Mouse (Mus musculus): ENCODE measurements at regions not wholly inside any gene's neighbourhood (a gene's known extent, or its start where the extent isn't known, plus 50 kb on each side); places are given as distances from the start of the nearest gene placed in this dataset.
"Not testable (repeated sequence)": the region's sequence is repeated elsewhere in the genome, so short reads cannot be mapped to it uniquely, and the experiment has no call there.

- DNase-seq (ENCODE audit: low read depth), result peak; percentile 20
These were observed 54.0 kb upstream of the Pax1 start for GRCm38 (mm10) chr2:147307488-147308386.

GRCm38 (mm10) chr2:147306728-147307127 lies 55.0 kb upstream of the Pax1 start:
- no peak for DNase-seq (ENCODE audit: low read depth)

- DNase-seq (ENCODE audit: low read depth), result no peak
These were observed 56.5 kb upstream of the Pax1 start for GRCm38 (mm10) chr2:147305262-147305661.

GRCm38 (mm10) chr2:147300503-147300902 lies 61.2 kb upstream of the Pax1 start:
- no peak for DNase-seq (ENCODE audit: low read depth)

GRCm38 (mm10) chr2:147299359-147299758 lies 62.4 kb upstream of the Pax1 start:
- no peak for DNase-seq (ENCODE audit: low read depth)

- DNase-seq (ENCODE audit: low read depth), result no peak
These were observed 63.2 kb upstream of the Pax1 start for GRCm38 (mm10) chr2:147298499-147298896.

- no peak for DNase-seq (ENCODE audit: low read depth)
These were observed 63.7 kb upstream of the Pax1 start for GRCm38 (mm10) chr2:147297876-147298498.

GRCm38 (mm10) chr2:147294926-147295325 lies 66.8 kb upstream of the Pax1 start:
- DNase-seq (ENCODE audit: low read depth), result not testable (repeated sequence)

GRCm38 (mm10) chr2:147293294-147293688 lies 68.4 kb upstream of the Pax1 start:
- no peak for DNase-seq (ENCODE audit: low read depth)

GRCm38 (mm10) chr2:147292387-147293293 lies 69.1 kb upstream of the Pax1 start:
- DNase-seq (ENCODE audit: low read depth), result no peak

GRCm38 (mm10) chr2:147283390-147283789 lies 78.3 kb upstream of the Pax1 start:
- no peak for DNase-seq (ENCODE audit: low read depth)

- DNase-seq (ENCODE audit: low read depth), result no peak
These were observed 83.6 kb upstream of the Nkx2-2 start for GRCm38 (mm10) chr2:147277636-147278035.

GRCm38 (mm10) chr2:147269171-147269570 lies 75.1 kb upstream of the Nkx2-2 start:
- no peak for DNase-seq (ENCODE audit: low read depth)

- no peak for DNase-seq (ENCODE audit: low read depth)
These were observed 73.9 kb upstream of the Nkx2-2 start for GRCm38 (mm10) chr2:147267901-147268300.

GRCm38 (mm10) chr2:147267257-147267656 lies 73.2 kb upstream of the Nkx2-2 start:
- DNase-seq (ENCODE audit: low read depth), result no peak

GRCm38 (mm10) chr2:147256696-147257095 lies 62.7 kb upstream of the Nkx2-2 start:
- DNase-seq (ENCODE audit: low read depth), result peak; percentile 27

- DNase-seq (ENCODE audit: low read depth), result no peak
These were observed 60.9 kb upstream of the Nkx2-2 start for GRCm38 (mm10) chr2:147254944-147255343.

- no peak for DNase-seq (ENCODE audit: low read depth)
These were observed 60.1 kb upstream of the Nkx2-2 start for GRCm38 (mm10) chr2:147254137-147254536.

- DNase-seq (ENCODE audit: low read depth), result no peak
These were observed 54.0 kb upstream of the Nkx2-2 start for GRCm38 (mm10) chr2:147247981-147248514.

GRCm38 (mm10) chr2:147247238-147247637 lies 53.2 kb upstream of the Nkx2-2 start:
- no peak for DNase-seq (ENCODE audit: low read depth)

GRCm38 (mm10) chr2:147244406-147244805 lies 50.4 kb upstream of the Nkx2-2 start:
- DNase-seq (ENCODE audit: low read depth), result no peak
